Mouse (Mus musculus) 3T3-L1 (cell line): ENCODE results near the gene Clmp.

Experiments
- DNase-seq: peaks from one replicate; pipeline ENCODE4 v3.0.0-alpha.2; 2015; ENCODE audit warnings: low read depth, low spot score

Gene Clmp

GRCm38 (mm10) chr9:40800675-40801612 is 115.2 kb downstream of the Clmp start, which contains the start of gene Hspa8:
Gene Hspa8 (plus strand): TSS chr9:40800984.
- DNase-seq = peak; percentile 98

DNA sequence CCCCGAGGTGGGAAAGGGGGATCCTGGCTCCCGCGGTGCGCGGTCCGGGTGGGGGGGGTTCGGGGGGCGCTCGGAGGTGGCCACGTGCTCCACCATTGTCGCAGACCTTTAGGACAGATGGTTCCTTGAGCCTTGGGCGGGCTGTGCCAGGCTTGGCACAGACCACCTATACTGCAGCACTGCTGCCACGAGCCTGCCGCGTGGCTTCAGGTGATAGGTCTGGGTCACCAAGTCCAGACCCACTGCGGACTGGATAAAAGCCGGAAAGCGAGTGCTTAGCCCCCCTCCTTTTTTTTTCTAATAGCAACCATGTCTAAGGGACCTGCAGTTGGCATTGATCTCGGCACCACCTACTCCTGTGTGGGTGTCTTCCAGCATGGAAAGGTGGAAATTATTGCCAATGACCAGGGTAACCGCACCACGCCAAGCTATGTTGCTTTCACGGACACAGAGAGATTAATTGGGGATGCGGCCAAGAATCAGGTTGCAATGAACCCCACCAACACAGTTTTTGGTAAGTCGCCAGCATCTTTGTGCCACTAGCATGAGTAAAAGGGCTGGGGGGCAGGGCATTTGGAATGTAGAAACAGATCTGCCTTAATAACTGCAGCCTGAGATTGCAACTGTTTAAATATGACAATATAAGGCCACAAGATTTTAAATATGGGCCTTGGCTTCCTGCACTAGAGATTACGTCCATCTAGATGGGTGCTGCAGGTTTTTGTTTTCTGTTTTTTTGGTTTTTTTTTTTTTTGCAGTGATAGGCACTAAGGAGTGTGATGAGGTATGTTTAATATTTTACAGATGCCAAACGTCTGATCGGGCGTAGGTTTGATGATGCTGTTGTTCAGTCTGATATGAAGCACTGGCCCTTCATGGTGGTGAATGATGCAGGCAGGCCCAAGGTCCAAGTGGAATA is 116.1 kb downstream of the Clmp start:
- DNase-seq = peak; percentile 70

- DNase-seq = peak; percentile 39
Observed at GRCm38 (mm10) chr9:40802533-40802875, 116.7 kb downstream of the Clmp start.

DNA sequence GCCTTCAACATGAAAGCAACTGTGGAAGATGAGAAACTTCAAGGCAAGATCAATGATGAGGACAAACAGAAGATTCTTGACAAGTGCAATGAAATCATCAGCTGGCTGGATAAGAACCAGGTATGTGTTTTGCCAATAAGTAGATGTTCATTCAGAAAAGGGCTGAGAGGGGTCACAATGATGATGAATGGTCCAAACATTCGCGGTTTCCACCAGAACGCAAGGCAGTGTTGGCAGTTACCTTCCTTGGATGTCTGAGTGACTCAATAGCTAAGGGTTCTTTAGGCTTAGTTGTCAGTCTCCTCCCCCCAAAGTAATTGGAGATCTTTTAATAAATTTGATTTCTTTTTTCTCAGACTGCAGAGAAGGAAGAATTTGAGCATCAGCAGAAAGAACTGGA is 118.8 kb downstream of the Clmp start:
- peak; percentile 69 for DNase-seq

DNA sequence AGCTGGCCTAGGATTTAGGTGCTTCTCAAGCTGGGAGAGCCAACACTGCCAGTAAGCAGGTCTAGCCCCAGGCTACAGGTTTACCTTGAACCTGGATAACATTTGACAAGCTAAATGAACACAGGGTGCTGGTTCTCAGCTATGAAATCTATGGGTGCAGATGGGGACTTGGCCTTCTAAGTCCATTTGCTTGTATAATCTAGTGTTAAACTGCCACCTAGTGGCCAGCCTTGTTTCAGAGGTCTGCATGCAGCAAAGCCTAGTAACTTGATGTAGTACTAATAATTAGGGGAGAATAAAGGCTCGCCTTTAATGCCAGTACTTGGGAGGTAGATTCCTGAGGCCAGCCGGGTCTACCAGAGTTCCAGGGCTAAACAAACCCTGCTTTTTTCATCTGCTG is 119.5 kb downstream of the Clmp start:
- DNase-seq = peak; percentile 89

DNA sequence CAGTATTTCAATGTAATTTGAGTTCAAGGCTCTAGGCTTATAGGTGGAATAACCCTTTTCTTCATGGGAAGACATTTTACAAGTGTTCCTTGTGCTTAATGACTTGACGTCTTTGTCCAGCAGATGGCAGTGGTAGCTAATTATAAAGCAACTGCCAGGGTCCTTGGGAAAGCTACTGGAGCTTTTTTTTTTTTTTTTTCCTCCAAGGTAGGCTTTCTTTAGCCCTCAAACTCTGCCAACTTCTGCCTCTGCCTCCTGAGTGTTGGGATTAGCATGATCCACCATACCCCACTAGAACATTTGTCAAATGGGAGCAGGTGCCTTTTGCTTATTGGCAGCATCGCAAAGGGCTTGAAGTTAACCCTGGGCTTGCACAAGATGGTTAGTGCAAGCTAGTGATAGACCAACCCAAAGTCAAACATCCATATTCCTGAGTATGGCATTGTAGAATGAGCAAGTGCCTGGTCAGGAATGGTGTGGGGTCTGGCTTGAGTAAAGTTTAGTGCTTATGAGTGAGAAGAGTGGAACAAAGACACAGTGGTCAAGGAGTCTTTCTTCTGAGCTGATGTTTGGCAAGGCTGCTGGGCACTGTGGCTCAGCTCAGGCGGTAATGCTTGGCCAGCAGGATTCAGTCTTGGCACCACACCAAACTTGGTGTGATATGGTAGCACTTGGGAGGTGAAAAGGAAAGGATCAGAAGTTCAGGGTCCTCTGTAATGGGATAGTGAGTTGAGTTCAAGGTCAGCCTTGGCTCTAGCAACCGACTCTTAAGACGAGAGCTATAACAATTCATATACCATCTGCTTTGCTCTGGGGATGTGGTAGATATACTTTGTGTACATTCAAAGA is 120.9 kb downstream of the Clmp start:
- peak; percentile 71 for DNase-seq

DNA sequence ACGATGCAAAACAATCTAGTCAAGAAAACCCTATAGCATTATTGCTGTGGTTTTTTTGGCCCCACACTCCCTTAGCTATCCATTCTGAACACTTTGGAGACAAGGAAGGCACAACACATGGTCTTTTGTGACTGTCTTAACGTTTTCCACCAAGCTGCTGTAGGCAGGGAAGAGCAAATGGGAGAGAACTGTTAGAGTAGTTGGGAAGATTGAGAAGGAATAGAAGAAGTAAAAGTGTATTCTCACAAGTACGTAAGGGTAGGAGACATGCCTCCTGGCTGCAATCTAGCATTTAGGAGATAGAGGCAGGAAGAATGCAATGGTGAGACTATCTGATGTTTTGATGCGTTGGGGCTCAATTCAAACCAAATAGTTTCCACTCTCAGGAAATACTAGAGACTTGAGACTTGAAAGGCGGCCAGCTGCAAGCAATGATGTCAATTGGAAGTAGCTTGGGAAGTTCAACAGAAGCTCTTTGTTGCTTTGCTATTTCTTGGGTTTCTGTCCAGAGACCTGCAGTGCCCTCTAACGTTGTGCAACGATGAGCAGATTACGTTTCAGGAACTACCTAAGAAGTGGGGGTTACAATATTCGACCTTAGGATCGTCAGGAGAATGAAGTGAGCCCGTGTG is 121.6 kb downstream of the Clmp start:
- DNase-seq = peak; percentile 73

DNA sequence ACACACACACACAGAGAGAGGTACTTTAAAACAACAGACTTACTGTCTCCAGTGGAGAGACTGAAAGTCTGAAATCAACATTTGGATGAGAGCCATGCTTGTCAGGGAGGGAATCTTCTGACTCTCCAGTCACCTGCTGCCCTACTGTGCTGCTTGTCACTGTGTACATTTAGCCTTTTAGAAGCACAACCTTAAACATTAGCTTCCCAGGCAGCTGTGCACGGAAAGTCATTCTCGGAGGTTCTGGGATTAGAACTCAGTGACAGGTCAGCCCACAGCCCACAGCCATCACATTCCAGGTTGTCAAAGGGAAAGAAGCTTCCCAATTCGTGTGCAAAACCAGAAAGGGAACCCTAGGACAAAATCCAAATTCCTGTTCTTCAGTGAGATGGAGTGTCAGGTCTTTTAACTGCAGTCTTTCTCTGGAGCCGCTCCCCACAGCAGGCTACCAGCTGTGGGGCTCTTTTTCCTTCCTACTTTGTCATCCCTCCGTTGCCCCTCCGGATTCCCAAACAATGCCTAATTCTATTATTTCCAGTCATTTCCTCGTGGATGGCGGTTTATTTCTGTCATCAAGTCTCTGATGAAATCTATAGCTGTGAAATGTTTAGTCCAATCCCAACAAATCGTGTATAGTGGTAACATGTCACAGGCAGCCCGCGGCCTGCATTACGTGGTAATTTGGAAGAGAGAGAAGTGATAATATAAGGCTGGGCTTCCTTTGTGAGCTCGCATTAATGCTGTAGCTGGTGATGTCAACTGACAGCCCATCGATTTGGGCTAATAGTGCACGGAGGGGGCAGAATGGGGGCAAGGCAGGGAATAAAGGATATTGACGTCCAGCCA is 122.5 kb downstream of the Clmp start:
- peak; percentile 36 for DNase-seq

DNA sequence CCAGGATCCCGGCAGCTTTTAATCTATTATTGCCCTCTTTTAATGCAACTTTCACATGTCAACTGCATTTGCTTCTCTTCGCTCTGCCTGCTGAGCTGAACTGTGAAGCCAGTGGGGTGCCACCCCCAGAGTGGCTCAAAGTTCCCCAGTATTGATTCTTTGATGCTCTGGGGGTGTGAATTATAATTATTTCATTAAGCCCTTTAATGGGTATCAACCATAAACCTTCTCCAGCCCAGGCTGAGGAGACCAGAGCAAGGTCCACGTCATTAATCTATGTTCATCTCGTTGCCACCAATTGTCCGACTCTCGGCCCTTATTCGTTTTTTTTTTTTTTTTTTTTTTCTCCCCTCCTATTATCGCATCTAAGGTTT is 123.1 kb downstream of the Clmp start:
- DNase-seq = no peak

- DNase-seq = peak; percentile 30
Observed at GRCm38 (mm10) chr9:40811860-40812259, 126.1 kb downstream of the Clmp start.

DNA sequence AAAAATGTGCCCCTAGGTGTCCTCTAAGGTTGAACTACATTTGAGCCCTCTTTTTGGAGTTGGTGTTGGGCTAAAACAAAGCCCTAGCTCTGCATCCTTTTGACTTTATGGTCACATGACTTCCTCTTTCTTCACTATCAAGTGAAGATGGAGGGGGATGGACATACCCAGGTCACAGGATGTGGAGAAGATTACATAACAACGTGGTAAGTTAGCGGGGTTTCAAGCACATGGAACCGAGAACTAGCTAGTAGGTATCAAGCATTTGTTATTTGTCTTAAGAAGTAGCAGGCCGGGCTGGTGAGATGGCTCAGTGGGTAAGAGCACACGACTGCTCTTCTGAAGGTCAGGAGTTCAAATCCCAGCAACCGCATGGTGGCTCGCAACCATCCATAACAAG is 128.3 kb downstream of the Clmp start:
- DNase-seq = no peak

DNA sequence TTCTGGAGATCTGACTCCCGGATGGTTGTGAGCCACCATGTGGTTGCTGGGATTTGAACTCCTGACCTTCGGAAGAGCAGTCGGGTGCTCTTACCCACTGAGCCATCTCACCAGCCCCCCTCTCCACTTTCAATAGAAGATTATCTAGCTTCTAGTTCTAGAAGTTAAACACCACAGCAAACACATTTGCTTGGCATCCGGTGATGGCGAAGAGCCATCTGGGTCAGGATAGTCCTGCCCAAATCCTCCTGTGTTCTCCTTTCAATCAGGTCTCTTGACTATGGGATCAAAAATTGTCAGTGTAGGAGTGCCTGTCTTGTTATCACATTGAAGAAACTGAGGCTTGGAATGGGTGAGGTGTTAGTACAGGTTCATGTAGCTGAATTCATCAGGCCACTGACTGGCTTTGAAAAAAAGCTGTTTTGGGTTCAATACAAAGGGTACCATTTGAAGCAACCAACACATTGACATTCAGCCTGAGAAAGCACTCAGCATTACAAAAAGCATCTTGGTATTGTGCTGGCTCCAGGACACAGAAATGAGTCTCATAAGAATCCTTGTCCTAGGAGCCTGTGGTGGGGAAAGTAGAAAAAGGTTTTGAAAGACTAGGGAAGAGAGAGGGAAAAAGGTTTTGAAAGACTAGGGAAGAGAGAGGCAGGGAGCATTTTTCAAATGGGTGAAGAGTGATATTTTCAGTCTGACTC is 131.7 kb downstream of the Clmp start:
- DNase-seq = no peak

DNA sequence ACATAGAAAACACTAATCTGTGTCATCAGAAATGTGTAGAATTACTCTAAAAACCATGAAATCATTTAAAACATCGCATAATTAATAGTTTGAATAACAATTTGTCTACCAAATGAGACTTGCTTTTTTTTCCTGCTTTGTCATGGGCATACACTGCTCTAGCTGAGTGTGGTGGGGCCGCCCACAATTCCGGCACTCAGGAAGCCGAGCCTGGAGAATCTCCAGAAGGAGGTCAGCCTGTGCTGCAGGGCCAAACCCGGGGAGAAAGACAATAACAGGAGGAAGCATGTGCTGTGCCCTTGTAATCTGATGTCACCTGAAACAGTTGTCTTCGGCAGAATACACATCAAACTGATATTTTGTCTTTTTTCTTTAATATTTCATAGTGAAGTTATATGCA is 139.8 kb downstream of the Clmp start:
- no peak for DNase-seq

DNA sequence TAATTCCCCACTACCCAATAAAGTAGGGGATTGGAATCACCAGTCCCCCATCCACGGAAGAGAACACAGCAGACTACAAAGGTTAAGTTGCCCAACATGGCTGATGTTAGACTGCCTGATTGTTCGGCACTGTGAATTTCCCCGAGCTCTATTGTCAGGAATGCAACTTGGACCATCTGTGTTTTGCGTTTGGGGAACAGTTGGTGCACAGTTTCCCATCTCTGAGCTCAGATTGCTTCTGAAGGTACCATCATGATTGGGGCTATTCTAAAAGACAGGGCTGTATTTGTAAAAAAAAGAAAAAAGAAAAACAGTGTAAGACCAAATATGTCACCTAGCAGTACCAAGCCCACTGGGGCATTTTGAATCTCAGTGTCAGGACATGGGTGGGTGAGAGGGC is 141.6 kb downstream of the Clmp start:
- DNase-seq = no peak

DNA sequence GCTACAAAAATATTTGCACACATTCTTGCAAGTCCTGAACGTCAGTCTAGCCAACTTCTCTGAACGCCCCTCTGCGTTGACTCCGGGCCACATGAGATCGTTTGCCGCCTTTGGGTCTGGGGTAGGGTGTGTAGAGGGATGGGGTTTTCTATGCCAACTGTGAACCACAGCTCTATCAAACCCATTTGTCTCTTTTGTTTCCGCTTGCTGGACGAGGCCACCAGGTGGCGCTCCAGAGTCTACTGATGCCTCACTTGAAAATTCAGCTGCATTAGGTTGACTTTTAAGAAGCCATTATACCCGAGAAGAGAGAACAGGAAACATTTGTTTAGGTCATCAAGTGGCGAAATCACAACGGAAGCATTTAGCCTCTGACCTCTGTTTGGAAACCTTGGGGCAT is 148.8 kb downstream of the Clmp start:
- DNase-seq = peak; percentile 83
